Mouse (Mus musculus): ENCODE data around the gene Tenm4. TPM values are rescaled to one million over a fixed set of nuclear protein-coding genes. Genes with fewer than 3 reads are reported as not detected.

Gene Tenm4
- total and polyA plus RNA-seq, 3 experiments, result 0.04 to 0.38 TPM; not detected in 1

- H3K4me3 ChIP-seq (ENCODE audit: low read depth, low read length), result no peak overlapping the region
- H3K36me3 ChIP-seq (replicated peaks), result no peaks in the 10 kb centered on the region
- DNase-seq (ENCODE audit: low spot score) (no peak), ATAC-seq (ENCODE audit: extremely low read depth, insufficient number of reproducible peaks, low FRiP score, poor library complexity, severe bottlenecking) (no peak)
- H3K27me3 ChIP-seq (ENCODE audit: insufficient read depth, low read length), result peaks cover 2% of the 10 kb centered on the region; the same call in 1 of the 2 replicates
- no peaks in the 10 kb centered on the region for H3K4me1 ChIP-seq (ENCODE audit: insufficient read depth, low read depth, low read length)
- no peaks in the 10 kb centered on the region for H3K9me3 ChIP-seq (replicated peaks)
- TF ChIP-seq GATA1 (IDR thresholded peaks at IDR 0.05; ENCODE audit: borderline replicate concordance, low read length), result no peak
- TF ChIP-seq CTCF (IDR thresholded peaks at IDR 0.05; ENCODE audit: low read depth, low read length), result no peak
- TF ChIP-seq TAL1 (conservative IDR thresholded peaks at IDR 0.05; ENCODE audit: low read depth, low read length), result no peak
- no peak for TF ChIP-seq POLR2AphosphoS5 (IDR thresholded peaks at IDR 0.05; ENCODE audit: insufficient replicate concordance, low read depth, low read length)
- TF ChIP-seq GATA2 (IDR thresholded peaks at IDR 0.05; ENCODE audit: borderline replicate concordance, low read depth, low read length), result no peak
Observed at GRCm38 (mm10) chr7:96852781-96853180, 681.7 kb downstream of the Tenm4 start.

GRCm38 (mm10) chr7:96855867-96856406, 684.9 kb downstream of the Tenm4 start:
- Histone ChIP-seq H3K36me3 (replicated peaks) (no peaks in the 10 kb centered on the region), H3K9me3 (replicated peaks) (no peaks in the 10 kb centered on the region), H3K27me3 (ENCODE audit: insufficient read depth, low read length) (peaks cover 2% of the 10 kb centered on the region; the same call in 1 of the 2 replicates), H3K4me3 (ENCODE audit: low read depth, low read length) (no peak overlapping the region), H3K4me1 (ENCODE audit: insufficient read depth, low read depth, low read length) (no peaks in the 10 kb centered on the region)
- no peak for ATAC-seq (ENCODE audit: extremely low read depth, insufficient number of reproducible peaks, low FRiP score, poor library complexity, severe bottlenecking)
- DNase-seq (ENCODE audit: low spot score), result no peak
- no peak for TF ChIP-seq CTCF (IDR thresholded peaks at IDR 0.05; ENCODE audit: low read depth, low read length)
- TF ChIP-seq TAL1 (conservative IDR thresholded peaks at IDR 0.05; ENCODE audit: low read depth, low read length), result no peak
- TF ChIP-seq POLR2AphosphoS5 (IDR thresholded peaks at IDR 0.05; ENCODE audit: insufficient replicate concordance, low read depth, low read length), result no peak
- no peak for TF ChIP-seq GATA1 (IDR thresholded peaks at IDR 0.05; ENCODE audit: borderline replicate concordance, low read length)
- no peak for TF ChIP-seq GATA2 (IDR thresholded peaks at IDR 0.05; ENCODE audit: borderline replicate concordance, low read depth, low read length)

GRCm38 (mm10) chr7:96856518-96856917, 685.5 kb downstream of the Tenm4 start:
- Histone ChIP-seq H3K4me1 (ENCODE audit: insufficient read depth, low read depth, low read length) (no peaks in the 10 kb centered on the region), H3K36me3 (replicated peaks) (no peaks in the 10 kb centered on the region), H3K4me3 (ENCODE audit: low read depth, low read length) (no peak overlapping the region), H3K27me3 (ENCODE audit: insufficient read depth, low read length) (peaks cover 2% of the 10 kb centered on the region; the same call in 1 of the 2 replicates), H3K9me3 (replicated peaks) (no peaks in the 10 kb centered on the region)
- TF ChIP-seq POLR2AphosphoS5 (IDR thresholded peaks at IDR 0.05; ENCODE audit: insufficient replicate concordance, low read depth, low read length) (no peak), GATA1 (IDR thresholded peaks at IDR 0.05; ENCODE audit: borderline replicate concordance, low read length) (no peak), TAL1 (conservative IDR thresholded peaks at IDR 0.05; ENCODE audit: low read depth, low read length) (no peak), GATA2 (IDR thresholded peaks at IDR 0.05; ENCODE audit: borderline replicate concordance, low read depth, low read length) (no peak), CTCF (IDR thresholded peaks at IDR 0.05; ENCODE audit: low read depth, low read length) (no peak)
- no peak for DNase-seq (ENCODE audit: low spot score)
- ATAC-seq (ENCODE audit: extremely low read depth, insufficient number of reproducible peaks, low FRiP score, poor library complexity, severe bottlenecking), result no peak

GRCm38 (mm10) chr7:96859077-96859476, 688.0 kb downstream of the Tenm4 start:
- no peak for TF ChIP-seq GATA1 (IDR thresholded peaks at IDR 0.05; ENCODE audit: borderline replicate concordance, low read length)
- no peak for TF ChIP-seq CTCF (IDR thresholded peaks at IDR 0.05; ENCODE audit: low read depth, low read length)
- TF ChIP-seq GATA2 (IDR thresholded peaks at IDR 0.05; ENCODE audit: borderline replicate concordance, low read depth, low read length), result no peak
- no peak for TF ChIP-seq POLR2AphosphoS5 (IDR thresholded peaks at IDR 0.05; ENCODE audit: insufficient replicate concordance, low read depth, low read length)
- TF ChIP-seq TAL1 (conservative IDR thresholded peaks at IDR 0.05; ENCODE audit: low read depth, low read length), result no peak
- H3K36me3 ChIP-seq (replicated peaks), result no peaks in the 10 kb centered on the region
- H3K9me3 ChIP-seq (replicated peaks), result no peaks in the 10 kb centered on the region
- no peak for DNase-seq (ENCODE audit: low spot score)
- no peaks in the 10 kb centered on the region for H3K27me3 ChIP-seq (ENCODE audit: insufficient read depth, low read length)
- no peaks in the 10 kb centered on the region for H3K4me1 ChIP-seq (ENCODE audit: insufficient read depth, low read depth, low read length)
- no peak for ATAC-seq (ENCODE audit: extremely low read depth, insufficient number of reproducible peaks, low FRiP score, poor library complexity, severe bottlenecking)
- H3K4me3 ChIP-seq (ENCODE audit: low read depth, low read length), result no peak overlapping the region

DNA sequence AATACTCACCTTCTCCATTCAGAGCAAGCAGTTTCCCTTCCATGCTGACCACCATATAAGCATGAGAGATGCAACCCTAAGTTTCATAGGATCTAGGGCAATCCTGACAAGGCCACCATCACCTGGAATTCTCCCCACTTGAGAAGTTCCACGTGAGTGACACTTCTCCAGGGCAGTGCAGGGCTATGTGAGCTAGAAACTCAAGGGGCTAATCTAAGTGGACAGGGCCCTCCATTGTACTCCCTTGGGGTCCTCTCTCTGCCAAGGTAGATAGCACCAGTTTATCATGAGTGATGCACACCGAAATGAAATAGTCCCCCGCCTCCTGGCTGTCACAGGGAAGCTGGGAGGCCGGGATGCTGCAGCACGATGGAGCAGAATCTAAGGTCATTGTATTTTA, 688.6 kb downstream of the Tenm4 start:
- H3K4me3 ChIP-seq (ENCODE audit: low read depth, low read length), result no peak overlapping the region
- ATAC-seq (ENCODE audit: extremely low read depth, insufficient number of reproducible peaks, low FRiP score, poor library complexity, severe bottlenecking) (no peak), DNase-seq (ENCODE audit: low spot score) (no peak)
- no peaks in the 10 kb centered on the region for H3K9me3 ChIP-seq (replicated peaks)
- no peaks in the 10 kb centered on the region for H3K36me3 ChIP-seq (replicated peaks)
- TF ChIP-seq GATA1 (IDR thresholded peaks at IDR 0.05; ENCODE audit: borderline replicate concordance, low read length) (no peak), TAL1 (conservative IDR thresholded peaks at IDR 0.05; ENCODE audit: low read depth, low read length) (no peak), POLR2AphosphoS5 (IDR thresholded peaks at IDR 0.05; ENCODE audit: insufficient replicate concordance, low read depth, low read length) (no peak), GATA2 (IDR thresholded peaks at IDR 0.05; ENCODE audit: borderline replicate concordance, low read depth, low read length) (no peak), CTCF (IDR thresholded peaks at IDR 0.05; ENCODE audit: low read depth, low read length) (no peak)
- H3K27me3 ChIP-seq (ENCODE audit: insufficient read depth, low read length), result no peaks in the 10 kb centered on the region
- H3K4me1 ChIP-seq (ENCODE audit: insufficient read depth, low read depth, low read length), result no peaks in the 10 kb centered on the region

GRCm38 (mm10) chr7:96860650-96861049, 689.6 kb downstream of the Tenm4 start:
- H3K4me1 ChIP-seq (ENCODE audit: insufficient read depth, low read depth, low read length), result no peaks in the 10 kb centered on the region
- TF ChIP-seq TAL1 (conservative IDR thresholded peaks at IDR 0.05; ENCODE audit: low read depth, low read length) (no peak), CTCF (IDR thresholded peaks at IDR 0.05; ENCODE audit: low read depth, low read length) (no peak), POLR2AphosphoS5 (IDR thresholded peaks at IDR 0.05; ENCODE audit: insufficient replicate concordance, low read depth, low read length) (no peak), GATA1 (IDR thresholded peaks at IDR 0.05; ENCODE audit: borderline replicate concordance, low read length) (no peak), GATA2 (IDR thresholded peaks at IDR 0.05; ENCODE audit: borderline replicate concordance, low read depth, low read length) (no peak)
- DNase-seq (ENCODE audit: low spot score), result no peak

More at GRCm38 (mm10) chr7:96860650-96861049, 689.6 kb downstream of the Tenm4 start:
- Histone ChIP-seq H3K9me3 (replicated peaks) (no peaks in the 10 kb centered on the region), H3K27me3 (ENCODE audit: insufficient read depth, low read length) (no peaks in the 10 kb centered on the region), H3K36me3 (replicated peaks) (no peaks in the 10 kb centered on the region), H3K4me3 (ENCODE audit: low read depth, low read length) (no peak overlapping the region)
- no peak for ATAC-seq (ENCODE audit: extremely low read depth, insufficient number of reproducible peaks, low FRiP score, poor library complexity, severe bottlenecking)

Data from G1E (cell line).